Mouse (Mus musculus): ENCODE data around the gene Manba.
"Not testable (repeated sequence)": the region's sequence is repeated elsewhere in the genome, so short reads cannot be mapped to it uniquely, and the experiment has no call there.

The Manba gene

GRCm38 (mm10) chr3:135486351-135486750 lies 940 bp downstream of the Manba start:
- DNase-seq (ENCODE audit: low read depth, low spot score), result no peak

DNA sequence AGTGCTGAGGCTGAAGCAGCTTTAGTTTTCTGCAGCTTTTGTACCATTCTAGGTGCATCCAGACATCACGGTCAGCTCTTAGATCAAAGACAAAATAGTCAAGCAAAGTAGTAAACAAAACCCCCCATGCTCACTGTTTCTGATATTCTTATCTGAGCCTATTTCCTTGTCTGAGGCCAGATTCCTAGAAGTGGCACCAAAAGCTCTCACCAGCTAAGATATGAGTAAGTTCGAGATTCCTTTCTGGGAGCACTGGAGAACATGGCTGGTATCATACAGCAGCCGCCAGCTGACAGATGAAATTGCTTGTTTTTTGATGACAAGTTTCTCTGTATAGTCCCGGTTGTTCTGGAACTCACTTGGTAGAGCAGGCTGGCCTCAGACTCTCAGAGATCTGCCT lies 2.4 kb downstream of the Manba start:
- no peak for DNase-seq (ENCODE audit: low read depth, low spot score)

DNA sequence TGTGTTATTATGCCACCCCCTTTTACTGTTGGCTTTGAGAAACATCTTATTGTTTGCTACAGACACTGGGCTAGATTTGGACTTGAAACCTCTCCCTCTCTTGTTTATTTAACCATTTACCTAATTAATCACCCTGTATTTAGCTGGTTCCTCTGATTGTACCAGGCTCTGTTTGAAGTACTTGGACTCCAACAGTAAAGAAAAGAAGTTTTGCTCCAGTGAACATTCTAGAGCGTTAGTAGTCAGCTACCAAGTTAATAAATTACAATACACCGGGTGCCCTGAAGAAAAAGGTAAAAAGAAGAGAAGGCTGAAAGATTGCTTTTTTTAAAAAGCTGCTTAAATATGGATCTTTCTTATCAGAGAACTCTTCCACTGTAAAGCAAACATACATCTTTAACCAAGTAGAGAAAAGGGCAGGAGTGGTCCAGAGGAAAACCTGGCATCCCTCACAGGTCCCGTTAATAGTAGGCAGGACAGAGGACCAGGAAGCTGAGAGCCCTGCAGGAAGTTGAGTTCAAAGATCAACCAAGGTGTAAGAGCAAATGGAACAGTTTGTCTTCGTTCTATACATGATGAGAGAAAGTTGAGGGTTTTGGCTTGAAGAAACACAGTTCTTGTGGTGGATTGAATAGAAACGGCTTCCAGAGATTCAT lies 4.6 kb downstream of the Manba start:
- no peak for DNase-seq (ENCODE audit: low read depth, low spot score)

DNA sequence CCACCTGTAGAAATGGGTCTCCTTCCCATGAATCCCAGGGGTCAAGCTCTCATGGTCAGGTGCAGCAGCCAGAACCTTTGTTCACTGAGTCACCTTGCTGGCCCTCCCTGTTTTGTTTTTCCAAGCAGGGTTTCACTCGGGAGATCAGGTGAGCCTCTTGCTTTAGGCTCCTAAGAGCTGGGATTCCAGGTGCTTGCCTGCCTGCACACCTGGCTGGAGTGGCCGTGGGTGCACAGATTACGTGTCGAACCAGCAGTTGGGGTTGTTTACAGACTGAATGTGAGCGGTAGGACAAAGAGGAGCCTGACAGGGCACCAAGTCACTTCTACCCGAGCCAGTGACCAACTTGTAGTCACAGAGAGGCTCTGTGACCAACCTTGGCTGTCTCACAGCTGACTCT lies 5.7 kb downstream of the Manba start:
- DNase-seq (ENCODE audit: low read depth, low spot score), result no peak

DNA sequence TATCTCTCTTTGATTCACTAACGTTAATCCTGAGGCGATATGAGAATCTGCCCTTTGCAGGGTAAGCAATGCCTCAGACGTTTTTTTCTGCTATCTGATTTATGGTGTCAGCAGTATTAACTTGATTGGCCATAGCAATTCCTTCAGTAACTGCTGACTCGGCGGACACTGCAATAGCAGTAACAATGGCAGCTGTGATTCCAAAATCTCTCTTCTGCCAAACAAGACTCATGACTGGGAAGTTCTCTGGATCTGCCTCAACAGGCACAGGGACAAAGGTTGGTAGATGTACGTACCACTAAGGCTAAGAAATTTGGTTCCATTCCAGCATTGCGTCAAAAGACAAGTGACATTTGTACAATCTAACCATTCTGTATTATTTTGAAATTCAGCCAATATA lies 7.9 kb downstream of the Manba start:
- not testable (repeated sequence) for DNase-seq (ENCODE audit: low read depth, low spot score)

DNA sequence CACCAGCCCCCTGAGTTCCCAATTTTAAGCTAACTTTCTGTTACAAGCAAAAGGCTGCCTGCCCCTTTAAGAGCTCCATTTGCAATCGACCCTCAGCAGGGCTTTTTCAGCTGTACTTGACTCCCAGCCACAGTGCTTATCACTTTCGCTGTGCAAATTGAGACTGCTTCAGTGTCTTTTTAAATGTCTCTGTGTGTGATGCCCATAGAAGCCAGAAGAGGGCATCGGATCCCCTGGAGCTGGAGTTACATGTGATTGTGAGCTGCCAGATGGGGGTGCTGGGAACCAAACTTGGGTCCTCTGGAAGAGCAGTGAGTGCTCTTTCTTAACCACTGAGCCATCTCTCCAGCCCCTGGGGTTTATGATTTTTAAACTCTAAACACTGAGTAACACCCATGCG lies 12.5 kb downstream of the Manba start:
- not testable (repeated sequence) for DNase-seq (ENCODE audit: low read depth, low spot score)

DNA sequence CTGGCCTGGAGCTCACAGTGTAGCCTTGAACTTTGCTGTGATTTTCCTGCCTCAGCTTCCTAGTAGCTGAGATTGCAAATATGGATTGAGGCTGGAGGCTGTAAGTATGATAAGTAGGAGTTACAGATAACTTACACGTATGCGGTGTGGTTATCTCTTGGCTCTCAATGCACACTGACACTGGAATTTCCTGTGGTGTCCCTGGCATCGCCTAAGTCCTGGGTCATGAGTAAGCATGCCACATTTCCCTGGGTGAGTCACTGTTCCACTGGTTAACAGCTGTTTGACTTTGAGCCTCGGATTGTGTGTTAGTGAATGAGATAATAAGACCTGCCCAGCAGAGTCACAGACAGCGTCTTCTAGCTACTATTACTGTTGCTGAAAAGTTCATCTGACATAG lies 13.5 kb downstream of the Manba start:
- DNase-seq (ENCODE audit: low read depth, low spot score), result peak; percentile 22

- DNase-seq (ENCODE audit: low read depth, low spot score), result no peak
These were observed 17.7 kb downstream of the Manba start for GRCm38 (mm10) chr3:135503160-135503559.

- DNase-seq (ENCODE audit: low read depth, low spot score), result peak; percentile 55
These were observed 20.0 kb downstream of the Manba start for GRCm38 (mm10) chr3:135505369-135505909.

DNA sequence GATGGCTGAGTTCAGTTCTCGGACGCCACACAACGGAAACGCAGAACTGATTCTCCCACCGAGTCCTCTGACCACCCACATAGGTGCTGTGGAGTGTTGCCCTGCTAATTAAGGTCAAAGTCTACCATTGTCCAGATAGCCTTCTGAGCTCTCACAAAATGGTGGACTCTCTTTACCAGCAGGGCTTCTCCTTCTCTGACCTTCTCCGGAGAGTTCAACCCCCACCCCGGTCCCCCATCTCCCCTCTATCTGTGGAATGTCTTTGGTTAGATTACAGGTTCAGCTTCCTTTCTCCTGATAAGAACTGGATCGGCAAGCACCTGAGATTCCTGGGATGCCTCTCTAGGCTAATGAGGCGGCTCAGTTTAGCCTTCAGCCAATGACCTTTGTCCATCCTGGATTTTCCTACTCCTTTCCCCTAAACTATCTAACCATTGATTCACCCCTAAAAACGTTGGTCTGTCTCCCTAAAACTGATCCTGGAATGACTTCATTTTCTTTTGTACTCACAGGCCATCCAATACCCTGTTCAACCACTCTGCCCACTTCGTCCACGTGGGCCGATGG lies 20.6 kb downstream of the Manba start:
- no peak for DNase-seq (ENCODE audit: low read depth, low spot score)

DNA sequence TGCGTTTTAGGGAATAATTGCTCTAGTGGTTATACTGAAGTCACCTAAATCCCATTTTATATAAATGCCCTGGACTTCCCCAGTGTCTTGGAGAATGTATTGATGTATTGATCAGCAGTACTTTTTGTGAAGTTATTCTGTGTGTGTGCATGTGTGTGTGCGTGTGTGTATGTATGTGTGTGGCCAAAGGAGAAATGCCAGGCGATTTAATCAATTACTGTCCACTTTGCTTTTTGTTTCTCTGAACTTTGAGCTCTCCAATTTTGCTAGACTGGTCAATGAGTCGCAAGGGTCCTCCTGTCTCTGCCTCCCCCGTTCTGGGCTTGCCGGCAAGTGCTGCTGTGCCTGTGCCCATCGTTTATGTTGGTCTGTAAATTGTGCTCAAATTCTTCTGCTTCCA lies 22.1 kb downstream of the Manba start:
- no peak for DNase-seq (ENCODE audit: low read depth, low spot score)

DNA sequence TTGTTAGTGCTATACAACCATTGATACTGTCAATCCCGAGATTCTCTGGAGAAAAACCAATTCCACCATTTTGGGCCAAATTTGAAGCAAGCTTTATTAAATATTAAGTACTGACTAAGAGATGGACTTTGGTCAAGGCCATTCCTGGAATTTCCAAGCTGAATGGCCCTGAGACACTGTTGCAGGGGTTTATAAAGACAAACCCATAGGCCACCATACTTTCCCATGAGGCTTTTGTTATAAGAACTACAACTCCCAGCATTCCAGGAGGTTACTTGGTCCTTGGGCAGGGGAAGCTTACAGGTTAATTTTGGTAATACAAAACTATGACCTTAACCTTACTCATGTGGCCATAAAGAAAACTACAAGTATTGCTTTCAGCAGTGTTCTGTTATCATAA lies 22.8 kb downstream of the Manba start:
- no peak for DNase-seq (ENCODE audit: low read depth, low spot score)

GRCm38 (mm10) chr3:135510372-135510771 lies 25.0 kb downstream of the Manba start:
- no peak for DNase-seq (ENCODE audit: low read depth, low spot score)

DNA sequence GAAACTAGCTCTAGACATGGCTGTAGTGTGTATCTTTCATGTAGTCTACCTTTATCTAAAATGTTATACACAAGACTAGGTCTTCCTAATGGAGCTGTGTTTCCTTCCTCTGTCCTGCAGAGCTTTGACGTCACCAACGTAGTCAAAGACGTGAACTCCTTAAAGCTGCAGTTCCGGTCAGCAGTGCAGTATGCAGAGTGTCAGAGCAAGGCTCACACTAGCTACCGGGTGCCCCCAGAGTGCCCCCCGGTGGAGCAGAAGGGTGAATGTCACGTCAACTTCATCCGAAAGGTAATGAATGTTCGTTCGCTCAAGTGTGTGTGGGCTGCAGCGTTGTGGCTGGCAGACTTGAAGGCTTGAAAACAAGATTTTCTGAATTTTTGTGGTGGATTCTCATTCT lies 26.3 kb downstream of the Manba start:
- peak; percentile 31 for DNase-seq (ENCODE audit: low read depth, low spot score)

GRCm38 (mm10) chr3:135513270-135513669 lies 27.9 kb downstream of the Manba start:
- peak; percentile 60 for DNase-seq (ENCODE audit: low read depth, low spot score)

DNA sequence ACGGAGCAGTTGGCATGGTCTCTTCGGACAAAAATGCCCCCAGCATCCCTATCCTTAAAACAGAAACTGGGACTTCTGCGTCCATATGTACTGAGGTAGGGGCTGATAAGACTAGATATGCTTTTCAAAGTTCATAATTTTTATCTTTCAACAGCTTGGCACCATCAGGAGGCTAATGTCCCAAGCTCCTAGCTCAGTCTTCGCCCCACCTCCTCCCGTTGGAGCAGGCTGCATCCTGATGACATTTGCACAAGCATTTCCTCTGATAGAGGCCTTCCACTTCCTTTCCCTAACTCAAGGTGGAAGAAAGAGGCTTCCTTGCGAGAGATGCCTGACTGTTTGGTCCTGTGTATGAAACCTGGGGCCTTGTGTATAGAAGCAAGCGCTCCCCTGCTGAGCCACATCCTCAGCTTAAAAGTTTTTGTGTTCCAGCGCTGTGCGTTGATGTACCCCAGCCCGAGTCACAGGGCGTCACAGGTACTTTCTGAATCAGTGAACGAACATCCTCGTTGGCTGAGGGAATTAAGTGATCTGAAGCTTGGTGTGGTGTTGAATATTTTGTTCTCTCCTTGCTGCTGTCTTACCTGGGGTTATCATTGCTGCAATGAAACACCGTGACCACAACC lies 28.5 kb downstream of the Manba start:
- DNase-seq (ENCODE audit: low read depth, low spot score), result no peak

DNA sequence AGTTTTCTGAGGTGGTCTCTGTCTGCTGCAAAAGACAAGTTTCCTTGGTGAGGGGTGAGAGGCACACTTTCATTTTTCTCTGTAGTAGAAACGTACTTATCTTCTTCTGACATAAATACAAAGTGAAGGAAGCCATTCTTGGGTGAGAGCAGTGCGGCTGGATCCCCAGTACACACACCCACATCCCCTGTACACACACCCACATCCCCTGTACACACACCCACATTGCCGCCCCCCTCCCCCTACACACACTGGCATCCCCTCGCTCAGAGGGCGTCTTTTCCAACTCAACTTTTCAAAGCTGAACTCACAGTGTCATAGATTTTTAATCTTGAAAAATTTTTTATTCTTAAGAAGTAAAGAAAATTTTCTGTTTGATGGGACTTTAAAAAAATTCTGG lies 29.8 kb downstream of the Manba start:
- DNase-seq (ENCODE audit: low read depth, low spot score), result no peak

DNA sequence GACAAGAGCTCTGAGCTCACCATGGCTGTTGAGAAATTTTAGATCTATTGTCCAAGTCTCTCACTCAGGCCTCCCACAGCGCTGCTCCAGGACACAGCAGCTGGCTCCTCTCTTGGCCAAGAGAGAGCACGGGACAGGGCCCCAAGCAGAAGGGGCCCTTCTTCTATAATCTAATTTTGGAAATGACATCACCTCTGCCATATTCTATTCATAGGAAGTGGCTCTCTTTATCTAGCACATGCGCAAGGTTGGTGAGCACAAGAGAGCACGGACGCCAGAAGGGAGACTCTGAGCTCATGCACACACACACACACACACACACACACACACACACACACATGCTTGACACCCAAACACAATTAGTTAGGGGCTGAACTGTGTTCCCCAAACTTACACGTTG lies 31.5 kb downstream of the Manba start:
- peak; percentile 87 for DNase-seq (ENCODE audit: low read depth, low spot score)

DNA sequence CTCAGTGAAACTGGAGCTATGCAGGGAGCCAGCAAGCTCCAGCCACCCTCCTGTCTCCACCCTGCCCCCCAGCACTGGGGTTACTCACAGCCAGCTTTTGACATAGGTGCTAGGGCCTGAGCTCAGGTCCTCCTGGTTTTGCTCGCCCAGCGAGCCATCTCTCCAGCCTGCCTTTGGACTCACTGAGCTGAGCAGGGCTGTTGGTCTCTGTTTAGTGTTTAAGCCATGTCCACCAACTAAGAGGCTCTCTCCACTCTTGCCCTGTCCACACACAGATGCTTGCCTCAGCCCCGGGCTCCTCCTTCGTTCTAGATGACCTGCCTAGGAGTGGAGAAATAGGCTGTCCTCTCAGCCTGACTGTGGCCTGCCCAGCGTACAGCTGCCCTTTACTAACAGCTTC lies 33.5 kb downstream of the Manba start:
- DNase-seq (ENCODE audit: low read depth, low spot score), result no peak

DNA sequence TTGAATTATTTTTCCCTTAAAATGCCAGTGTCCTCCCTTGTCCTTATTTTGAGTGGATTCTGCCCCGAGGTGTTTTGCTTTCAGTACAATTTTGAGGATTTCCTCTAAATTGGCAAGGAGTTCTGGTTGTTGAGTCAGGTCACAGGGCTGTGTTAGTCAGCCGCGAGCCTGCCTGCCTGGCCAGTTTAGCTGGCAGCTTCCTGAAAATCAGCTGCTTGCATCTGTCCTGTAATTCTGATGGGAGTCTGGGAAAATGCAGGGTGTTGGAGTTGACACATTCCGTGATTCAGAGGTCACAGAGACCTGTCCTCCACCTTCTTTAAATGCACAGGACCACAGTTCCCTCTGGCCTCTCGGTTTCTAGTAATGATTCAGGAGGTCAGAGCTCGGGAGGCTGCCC lies 34.2 kb downstream of the Manba start:
- peak; percentile 17 for DNase-seq (ENCODE audit: low read depth, low spot score)

DNA sequence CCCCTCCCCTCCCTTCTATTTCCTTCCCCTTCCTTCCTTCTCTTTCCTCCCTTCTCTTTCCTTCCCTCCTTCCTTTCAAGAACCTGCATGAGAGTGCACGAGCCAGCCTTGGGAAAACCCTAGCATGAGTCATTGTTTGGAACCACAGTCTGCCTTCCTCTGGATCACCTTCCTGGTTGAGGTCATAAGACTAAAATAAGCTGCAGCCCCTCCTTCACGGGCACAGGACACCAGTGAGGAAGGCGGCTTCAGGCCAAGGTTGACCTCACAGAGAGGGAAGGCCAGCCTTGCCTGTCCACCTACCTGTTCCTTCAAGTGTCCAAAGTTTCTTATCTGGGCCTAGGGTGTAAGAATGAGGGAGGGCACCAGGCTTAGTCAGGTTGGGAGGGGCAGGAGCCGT lies 36.6 kb downstream of the Manba start:
- peak; percentile 88 for DNase-seq (ENCODE audit: low read depth, low spot score)

GRCm38 (mm10) chr3:135522618-135523355 lies 37.4 kb downstream of the Manba start:
- DNase-seq (ENCODE audit: low read depth, low spot score), result no peak

Data from brain, adult 2 months (tissue).